Mouse (Mus musculus) left cerebral cortex, postnatal 36 days (tissue): ENCODE measurements around the gene Tubb4b. TPM values are rescaled to one million over a fixed set of nuclear protein-coding genes. Genes with fewer than 3 reads are reported as not detected.

Experiments used
- DNase-seq, 2 experiments: peaks; one replicate each; pipeline ENCODE4 v3.0.0; 2021 to 2022; ENCODE audit warnings: low spot score in 2 of 2, mixed read lengths in 1 of 2
- intact Hi-C: fragments of 180-260 bp; cut with DNase I; formaldehyde crosslinking; loops from one replicate; pipeline ENCODE4 v1.15.1; 2025
- total RNA-seq, 2 experiments: library from RNA; stranded (reverse); gene quantifications; 2 replicates each; pipeline ENCODE4 v1.2.3; 2021

Tubb4b gene
- total RNA-seq, 2 experiments from 2014 or later = 334 to 390 TPM

DNA sequence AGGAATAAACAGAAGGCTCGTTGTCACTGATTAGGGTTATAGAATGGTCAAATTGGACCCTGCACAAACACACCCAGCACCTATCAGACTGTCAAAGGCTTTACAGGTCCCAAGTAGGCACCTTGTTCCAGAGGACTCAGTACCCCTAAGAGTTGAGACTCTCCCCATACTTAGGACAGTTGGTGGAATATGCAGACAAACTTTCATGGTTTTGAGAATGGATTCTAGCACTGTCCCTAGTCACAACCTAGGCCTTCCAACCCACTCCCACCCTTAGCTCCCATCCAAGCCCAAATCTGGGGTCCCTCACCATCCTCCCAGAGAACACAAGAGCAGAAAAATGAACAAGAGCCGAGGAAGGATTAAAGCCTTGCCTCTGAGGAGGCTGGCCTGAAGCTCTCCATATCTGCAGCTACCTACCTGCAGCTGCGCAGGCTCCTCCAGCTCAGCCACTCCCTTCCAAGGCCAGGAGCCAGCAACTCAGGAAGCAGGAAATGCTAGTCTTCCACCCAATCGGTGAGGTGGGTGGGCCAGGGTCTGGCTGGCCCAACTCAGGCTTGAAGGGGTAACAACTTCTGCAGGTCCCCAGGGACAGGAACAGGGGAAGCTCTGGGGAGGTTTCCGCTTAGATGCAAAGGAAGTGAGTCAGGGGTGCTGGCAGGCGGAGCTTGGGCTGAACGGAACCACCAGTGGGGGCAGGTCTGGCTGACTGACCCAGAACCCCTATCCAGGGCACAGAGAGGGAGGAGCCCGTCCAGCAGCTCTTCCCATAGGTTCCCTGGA lies 28.1 kb downstream of the Tubb4b start, which contains the start of gene Tor4a:
Gene Tor4a, minus strand, starts transcription at position 715 of the 783 bp plus-strand sequence.
- intact Hi-C loops = no loop called here
- no peak for DNase-seq

DNA sequence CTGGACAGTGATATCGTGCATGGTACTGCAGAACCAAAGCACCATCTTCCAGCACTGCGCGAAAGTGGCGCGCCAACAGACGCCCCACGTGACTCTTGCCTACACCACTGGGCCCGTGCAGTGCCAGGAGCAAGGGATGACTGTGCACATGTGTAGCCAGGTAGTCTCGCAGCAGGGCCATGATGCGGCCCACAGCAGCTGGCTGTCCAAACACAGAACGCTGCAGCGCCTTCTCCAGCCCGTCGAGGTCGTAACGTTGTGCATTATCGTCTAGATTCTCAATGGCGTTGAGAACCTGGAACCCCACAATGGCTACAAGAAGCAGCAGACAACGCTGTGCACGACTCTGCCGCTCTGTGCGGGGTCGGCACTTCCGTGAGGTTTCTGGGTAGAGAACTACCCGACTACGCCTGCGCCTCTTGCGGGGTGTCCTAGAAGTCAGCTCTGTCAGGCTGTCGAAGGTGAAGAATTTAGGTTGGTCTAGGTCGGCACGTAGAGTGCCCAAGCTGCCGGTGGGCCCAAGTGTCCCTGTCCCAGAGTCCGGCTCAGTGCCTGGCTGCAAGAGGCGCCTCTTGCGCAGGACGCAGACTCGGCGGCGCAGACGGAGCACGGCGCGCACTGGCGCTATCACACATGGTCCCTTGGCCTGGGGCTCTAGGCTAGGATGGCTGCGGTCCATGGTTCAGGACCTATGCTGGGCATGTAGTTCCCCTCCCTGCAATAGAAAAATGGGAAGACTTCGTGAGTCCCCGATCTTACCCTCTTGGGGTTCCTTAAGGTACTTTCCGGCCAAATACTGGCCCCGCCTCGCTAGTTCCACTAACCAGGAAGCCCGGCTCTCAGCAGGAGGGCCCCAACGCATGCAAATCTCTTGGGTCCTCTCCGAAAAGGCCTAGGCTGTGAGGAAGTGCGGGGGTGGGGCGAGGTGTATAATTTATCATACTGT lies 29.0 kb downstream of the Tubb4b start:
- DNase-seq = no peak
- intact Hi-C loops = loop anchor here (2.0 kb wide), 1 partner anchor 59 kb away; the partner anchor contains the start of gene Tmem203

DNA sequence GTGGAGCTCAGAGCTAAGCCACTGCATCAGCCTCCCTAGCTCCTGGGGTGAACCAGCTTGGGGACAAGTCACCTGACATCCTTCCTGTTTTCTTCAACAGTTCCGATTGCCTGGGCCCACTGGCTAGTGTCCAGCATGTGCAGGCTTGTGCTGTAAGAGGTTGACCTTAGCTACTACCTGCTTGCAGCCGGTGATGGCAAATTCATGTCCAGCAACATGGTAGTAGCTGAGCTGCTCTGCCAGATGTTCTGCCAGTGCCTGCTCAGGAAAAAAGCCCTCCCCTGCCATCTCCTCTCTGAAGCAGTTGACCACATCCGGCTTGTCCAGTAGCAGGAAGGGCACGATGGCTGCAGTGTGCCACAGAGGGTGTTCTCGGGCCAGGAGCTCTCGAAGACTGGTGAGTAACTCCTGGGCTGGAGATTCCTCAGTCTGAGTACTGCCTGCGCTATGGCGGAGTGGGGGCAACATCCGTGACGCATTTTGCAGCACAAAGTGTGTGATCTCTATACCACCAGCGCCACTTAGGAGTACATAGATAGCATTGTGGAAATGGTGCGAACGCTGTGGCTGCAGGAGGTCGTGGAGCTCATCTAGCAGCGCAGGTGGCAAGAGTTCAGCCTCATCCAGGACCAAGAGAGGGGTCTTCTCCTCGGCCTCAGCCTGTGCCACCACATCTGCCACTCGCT lies 29.9 kb downstream of the Tubb4b start:
- DNase-seq = no peak
- intact Hi-C loops = loop anchor here (2.0 to 5.0 kb wide), 2 partner anchors 33 to 60 kb away; partner anchors contain the start of gene Tmem203

DNA sequence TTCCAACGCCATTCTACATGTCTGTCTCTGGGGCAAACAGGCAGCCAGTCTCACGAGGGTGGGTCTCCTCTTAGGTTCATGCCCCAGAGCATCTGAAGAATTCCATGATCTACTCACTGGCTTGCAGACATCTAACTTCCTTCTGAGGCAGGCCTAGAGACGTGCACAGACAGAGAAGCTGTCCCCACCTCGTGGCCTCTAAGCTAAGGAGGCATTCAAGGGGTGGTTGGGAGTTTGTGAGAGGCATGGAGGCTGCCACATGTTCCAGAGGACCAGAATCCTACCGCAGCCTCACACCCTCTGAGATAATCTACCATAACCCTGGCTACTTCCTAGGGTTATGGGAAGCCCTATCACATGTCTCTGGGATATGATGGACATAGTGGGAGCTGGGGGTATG lies 30.5 kb downstream of the Tubb4b start:
- intact Hi-C loops = loop anchor here (2.0 to 5.0 kb wide), 2 partner anchors 33 to 61 kb away; partner anchors contain the start of gene Tmem203
- DNase-seq = no peak

GRCm38 (mm10) chr2:25193330-25193770 lies 31.2 kb downstream of the Tubb4b start:
- intact Hi-C loops = loop anchor here (5.0 kb wide), 1 partner anchor 34 kb away; no protein-coding TSS in a partner anchor
- DNase-seq = peak; percentile 78 to 79

- no peak for DNase-seq
- intact Hi-C loops = no loop called here
Observed at GRCm38 (mm10) chr2:25187841-25188240, 36.7 kb downstream of the Tubb4b start.

GRCm38 (mm10) chr2:25186575-25186930 lies 37.9 kb downstream of the Tubb4b start:
- intact Hi-C loops = no loop called here
- DNase-seq = no peak

DNA sequence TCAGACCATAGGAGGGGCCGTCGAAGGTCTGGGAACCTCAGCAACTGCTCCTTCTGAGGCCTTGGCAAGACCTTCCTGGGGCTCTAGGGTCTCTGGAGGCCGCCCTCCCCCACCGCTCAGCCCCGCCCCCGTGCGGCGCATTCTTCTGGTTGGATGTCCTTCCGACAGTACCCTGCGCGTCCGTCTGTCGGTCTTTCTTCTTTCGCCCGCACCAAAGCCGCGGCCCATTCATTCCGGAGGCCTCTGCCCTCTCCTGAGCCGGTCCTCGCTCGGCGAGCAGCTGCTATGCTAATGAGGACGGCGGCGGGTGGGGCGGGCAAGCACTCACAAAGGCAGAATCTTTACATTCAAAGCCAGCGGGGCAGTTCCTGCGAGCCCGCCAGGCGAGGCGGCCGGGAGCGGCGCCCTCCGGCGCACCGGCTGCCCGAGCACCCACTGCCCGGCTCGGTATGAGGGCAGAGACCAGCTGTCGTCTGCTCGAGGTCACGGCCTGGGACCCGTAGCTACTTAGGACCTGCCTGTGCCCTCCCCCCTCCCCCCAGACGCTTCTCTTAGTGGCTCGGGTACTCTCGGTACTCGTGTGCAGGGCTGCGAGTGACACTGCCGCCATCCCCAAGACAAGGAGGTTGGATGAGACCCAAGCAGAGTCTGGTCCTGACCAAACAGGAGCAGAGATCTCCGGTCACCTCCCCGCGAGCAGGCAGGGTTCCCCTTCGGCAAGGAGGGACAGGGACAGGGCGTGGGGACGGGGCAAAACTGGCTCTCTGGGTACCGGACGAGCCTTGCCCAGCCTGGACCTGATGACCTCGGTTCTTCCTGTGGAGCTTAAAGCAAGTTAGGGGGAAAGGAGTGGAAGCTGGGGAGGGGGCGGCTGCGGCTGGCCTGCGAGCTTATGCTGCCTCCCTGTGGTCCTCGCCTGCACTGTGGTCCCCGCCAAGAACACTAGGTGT lies 38.6 kb downstream of the Tubb4b start:
- intact Hi-C loops = no loop called here
- DNase-seq = peak in 1 of 2 experiments; percentile 31

GRCm38 (mm10) chr2:25184496-25184895 lies 40.0 kb downstream of the Tubb4b start:
- DNase-seq = no peak
- intact Hi-C loops = loop anchor here (5.0 kb wide), 1 partner anchor 87 kb away; the partner anchor contains the start of gene Noxa1

DNA sequence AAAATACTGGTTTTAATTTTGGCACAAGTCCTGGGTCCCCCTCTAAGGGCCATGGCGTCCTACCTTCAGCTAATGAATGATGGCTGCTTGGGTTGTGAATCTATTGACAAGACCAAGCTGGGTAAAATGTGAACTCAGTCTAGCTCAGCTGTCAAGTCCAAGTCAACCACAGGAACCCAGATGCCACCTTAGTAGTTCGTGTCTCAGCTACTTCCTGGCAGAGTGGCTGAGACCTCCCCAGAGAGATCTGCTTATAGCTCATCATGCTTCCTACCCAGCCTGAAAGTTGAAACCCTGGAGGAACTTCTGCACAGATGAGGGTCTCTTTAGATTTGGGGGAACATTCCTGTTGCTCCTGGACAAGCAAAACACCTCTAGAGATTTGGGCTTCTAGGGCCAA lies 41.2 kb downstream of the Tubb4b start:
- intact Hi-C loops = loop anchor here (5.0 kb wide), 1 partner anchor 86 kb away; the partner anchor contains the start of gene Noxa1
- DNase-seq = no peak

DNA sequence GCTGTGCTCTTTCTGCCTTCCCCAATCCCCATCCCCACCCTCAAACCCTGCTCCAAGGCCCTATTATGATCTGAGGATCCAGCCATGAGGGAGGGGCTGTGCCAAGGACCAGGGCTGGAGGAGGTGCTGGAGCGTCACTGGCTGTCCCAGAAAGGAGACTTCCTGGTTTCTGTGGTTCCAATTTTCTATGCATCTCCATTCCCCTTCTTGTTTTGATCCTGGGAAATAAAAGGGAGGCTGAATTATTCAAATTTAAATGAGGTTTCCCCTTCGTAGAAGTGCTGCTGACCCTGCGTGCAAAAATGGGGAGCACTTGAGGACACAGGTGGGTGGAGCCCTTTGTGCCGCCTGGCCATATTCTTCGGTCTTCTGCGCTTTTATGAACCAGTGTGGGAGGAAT lies 41.8 kb downstream of the Tubb4b start:
- intact Hi-C loops = loop anchor here (5.0 kb wide), 1 partner anchor 85 kb away; the partner anchor contains the start of gene Noxa1

DNA sequence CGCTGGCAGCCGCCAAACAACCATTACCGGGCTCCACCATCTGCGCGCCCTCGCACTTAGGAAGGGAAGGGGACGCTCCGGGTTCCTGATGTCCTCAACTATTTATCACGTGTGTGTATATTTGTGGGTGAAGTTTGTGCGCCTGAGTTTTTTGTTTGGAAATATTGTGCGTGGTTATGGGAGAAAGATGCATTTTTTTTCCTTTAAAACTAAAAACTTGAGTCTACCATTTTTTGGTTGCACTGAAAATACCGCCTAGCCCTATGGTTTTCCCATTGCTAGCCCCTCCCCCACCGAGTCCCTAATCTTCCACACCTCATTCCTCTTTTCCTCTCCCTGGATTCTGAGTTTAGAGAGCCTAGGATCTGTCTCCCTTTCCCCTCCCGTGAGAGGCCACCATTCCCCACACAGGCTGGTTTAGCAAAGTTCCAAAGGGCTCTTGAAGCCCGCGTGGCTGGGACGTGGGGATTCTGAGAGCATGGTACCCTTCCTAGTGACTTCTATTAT lies 42.6 kb downstream of the Tubb4b start:
- intact Hi-C loops = loop anchor here (5.0 kb wide), 1 partner anchor 85 kb away; the partner anchor contains the start of gene Noxa1
- DNase-seq = no peak

More for the DNA sequence above, 41.8 kb downstream of the Tubb4b start:
- DNase-seq = no peak

- intact Hi-C loops = loop anchor here (5.0 kb wide), 1 partner anchor 84 kb away; the partner anchor contains the start of gene Noxa1
- peak in 1 of 2 experiments; percentile 47 for DNase-seq
Observed at GRCm38 (mm10) chr2:25180973-25181890, 43.3 kb downstream of the Tubb4b start.

DNA sequence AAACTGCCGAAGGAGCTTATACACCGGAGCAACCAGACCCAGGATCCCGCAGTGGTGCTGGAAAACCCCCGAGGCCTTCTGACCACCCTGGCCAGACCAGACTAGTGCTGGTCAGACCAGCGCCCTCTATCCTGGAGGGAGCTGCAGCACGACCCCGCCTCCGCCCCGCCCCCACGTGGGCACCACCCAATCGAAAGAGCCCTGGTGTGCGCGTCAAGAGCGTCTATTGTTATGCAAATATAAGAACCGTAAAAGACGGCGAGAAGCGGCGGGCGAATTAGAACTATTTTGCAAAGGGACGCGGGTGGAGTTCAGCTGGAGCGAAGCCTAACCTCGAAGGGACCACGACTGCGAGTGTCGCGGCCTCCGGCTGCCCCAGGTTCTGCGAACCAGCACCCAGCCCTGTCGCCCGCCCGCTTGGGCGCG lies 44.0 kb downstream of the Tubb4b start, which contains the start of gene Nrarp:
Gene Nrarp, plus strand, starts transcription at position 281 of the 426 bp plus-strand sequence.
- intact Hi-C loops = loop anchor here (5.0 kb wide), 1 partner anchor 83 kb away; the partner anchor contains the start of gene Noxa1
- DNase-seq = peak; percentile 90

GRCm38 (mm10) chr2:25179566-25180217 lies 44.8 kb downstream of the Tubb4b start:
- intact Hi-C loops = loop anchor here (5.0 kb wide), 1 partner anchor 82 kb away; the partner anchor contains the start of gene Noxa1
- DNase-seq = no peak
